Mouse (Mus musculus): Measurements from ENCODE around the gene Bnip2. TPM values are rescaled to one million over a fixed set of nuclear protein-coding genes. Genes with fewer than 3 reads are reported as not detected.
A peak's percentile ranks its signal among the peaks of the same experiment; 100 is the strongest.

Bnip2 gene
- total RNA-seq (2021) = 10 to 100 TPM; 90.4 to 95.3 TPM
- long read RNA-seq, experiment 1, transcript Bnip2-202 (10 exons, 2,328 nt) = minor isoform, 29 of 189 reads
- long read RNA-seq, experiment 1, transcript Bnip2-201 (11 exons, 2,464 nt) = major isoform, 141 of 189 reads
- long read RNA-seq, experiment 1, partial matches to known transcripts = 2 of 189 reads
- long read RNA-seq, experiment 1, other reads (novel, unspliced or antisense) = 17 of 189 reads
- long read RNA-seq, experiment 2, transcript Bnip2-201 (11 exons, 2,464 nt) = major isoform, 125 of 175 reads
- long read RNA-seq, experiment 2, transcript Bnip2-202 (10 exons, 2,328 nt) = minor isoform, 31 of 175 reads
- long read RNA-seq, experiment 2, partial matches to known transcripts = 5 of 175 reads
- long read RNA-seq, experiment 2, other reads (novel, unspliced or antisense) = 13 of 175 reads

GRCm38 (mm10) chr9:69989303-69990121 lies at the start of gene Bnip2:
TSS of gene Bnip2 (plus strand) at chr9:69989466.
- intact Hi-C loops (cut with DNase I) = loop anchor here (5.0 kb wide), 1 partner anchor 482 kb away; no protein-coding TSS in a partner anchor
- DNase-seq = peak; percentile 99

- no peak for DNase-seq
- intact Hi-C loops (cut with DNase I) = no loop called here
These were observed 48.3 kb upstream of the Bnip2 start for GRCm38 (mm10) chr9:69940839-69941490.

GRCm38 (mm10) chr9:69941556-69941955 lies 47.7 kb upstream of the Bnip2 start:
- intact Hi-C loops (cut with DNase I) = no loop called here
- no peak for DNase-seq

- DNase-seq = peak; percentile 69 to 78
- intact Hi-C loops (cut with DNase I) = loop anchor here (1.0 kb wide), 1 partner anchor 38 kb away; no protein-coding TSS in a partner anchor
These were observed 40.3 kb upstream of the Bnip2 start for GRCm38 (mm10) chr9:69948964-69949363.

- intact Hi-C loops (cut with DNase I) = loop anchor here (1.0 kb wide), 1 partner anchor 38 kb away; no protein-coding TSS in a partner anchor
- DNase-seq = no peak
These were observed 39.6 kb upstream of the Bnip2 start for GRCm38 (mm10) chr9:69949641-69950040.

GRCm38 (mm10) chr9:69961007-69961406 lies 28.3 kb upstream of the Bnip2 start:
- no peak for DNase-seq
- intact Hi-C loops (cut with DNase I) = no loop called here

GRCm38 (mm10) chr9:69964370-69964769 lies 24.9 kb upstream of the Bnip2 start:
- DNase-seq = no peak
- intact Hi-C loops (cut with DNase I) = no loop called here

- DNase-seq = no peak
- intact Hi-C loops (cut with DNase I) = loop anchor here (5.0 kb wide), 1 partner anchor 478 kb away; no protein-coding TSS in a partner anchor
These were observed 3.7 kb upstream of the Bnip2 start for GRCm38 (mm10) chr9:69985526-69985925.

- DNase-seq = no peak
These were observed 3.2 kb upstream of the Bnip2 start for GRCm38 (mm10) chr9:69986063-69986462.

GRCm38 (mm10) chr9:69986571-69986970 lies 2.7 kb upstream of the Bnip2 start:
- intact Hi-C loops (cut with DNase I) = loop anchor here (2.0 to 5.0 kb wide), 2 partner anchors 362 to 479 kb away; no protein-coding TSS in a partner anchor
- no peak for DNase-seq

More at GRCm38 (mm10) chr9:69986063-69986462, 3.2 kb upstream of the Bnip2 start:
- intact Hi-C loops (cut with DNase I) = loop anchor here (2.0 to 5.0 kb wide), 2 partner anchors 361 to 479 kb away; no protein-coding TSS in a partner anchor

GRCm38 (mm10) chr9:69987579-69987978 lies 1.7 kb upstream of the Bnip2 start:
- intact Hi-C loops (cut with DNase I) = loop anchor here (1.0 to 5.0 kb wide), 3 partner anchors 38 to 480 kb away; no protein-coding TSS in a partner anchor
- peak; percentile 59 to 69 for DNase-seq

GRCm38 (mm10) chr9:69988706-69989302 lies 462 bp upstream of the Bnip2 start:
- DNase-seq = no peak
- intact Hi-C loops (cut with DNase I) = loop anchor here (5.0 kb wide), 1 partner anchor 482 kb away; no protein-coding TSS in a partner anchor

- intact Hi-C loops (cut with DNase I) = no loop called here
These were observed 1.1 kb downstream of the Bnip2 start for GRCm38 (mm10) chr9:69990346-69990745.

GRCm38 (mm10) chr9:69992841-69993277 lies 3.6 kb downstream of the Bnip2 start:
- intact Hi-C loops (cut with DNase I) = no loop called here
- DNase-seq = no peak

More at GRCm38 (mm10) chr9:69990346-69990745, 1.1 kb downstream of the Bnip2 start:
- DNase-seq = no peak

GRCm38 (mm10) chr9:69993479-69993878 lies 4.2 kb downstream of the Bnip2 start:
- intact Hi-C loops (cut with DNase I) = no loop called here
- DNase-seq = no peak

GRCm38 (mm10) chr9:69994547-69994946 lies 5.3 kb downstream of the Bnip2 start:
- intact Hi-C loops (cut with DNase I) = no loop called here
- no peak for DNase-seq

GRCm38 (mm10) chr9:69999318-69999717 lies 10.1 kb downstream of the Bnip2 start:
- intact Hi-C loops (cut with DNase I) = no loop called here
- DNase-seq = no peak

GRCm38 (mm10) chr9:70003516-70003915 lies 14.2 kb downstream of the Bnip2 start:
- no peak for DNase-seq
- intact Hi-C loops (cut with DNase I) = no loop called here

GRCm38 (mm10) chr9:70006984-70007383 lies 17.7 kb downstream of the Bnip2 start:
- intact Hi-C loops (cut with DNase I) = no loop called here
- DNase-seq = no peak

All from heart, postnatal 14 days (tissue).